Mouse (Mus musculus): ENCODE measurements around the gene Ddx49. TPM values are rescaled to one million over a fixed set of nuclear protein-coding genes. Genes with fewer than 3 reads are reported as not detected.

Ddx49 gene
- total RNA-seq (2021), result 10 to 100 TPM; 36.3 to 49.0 TPM
- long read RNA-seq, transcript Ddx49-201 (13 exons, 2,137 nt), result major isoform, 17 of 20 reads
- long read RNA-seq, partial matches to known transcripts, result 1 of 20 reads
- long read RNA-seq, other reads (novel, unspliced or antisense), result 2 of 20 reads

- DNase-seq (ENCODE audit: low spot score in 2 of 2), result peak; percentile 91 to 98
These were observed at the start of gene Ddx49, which contains the start of gene Cope for GRCm38 (mm10) chr8:70302358-70302890. Gene Ddx49 (minus strand): TSS chr8:70302489. Gene Cope (plus strand): TSS chr8:70302518.

GRCm38 (mm10) chr8:70352000-70352384, 49.7 kb upstream of the Ddx49 start:
- DNase-seq (ENCODE audit: low spot score in 2 of 2), result no peak

GRCm38 (mm10) chr8:70351035-70351999, 49.0 kb upstream of the Ddx49 start:
- DNase-seq (ENCODE audit: low spot score in 2 of 2), result no peak

- DNase-seq (ENCODE audit: low spot score in 2 of 2), result no peak
These were observed 45.7 kb upstream of the Ddx49 start for GRCm38 (mm10) chr8:70347860-70348420.

GRCm38 (mm10) chr8:70347443-70347842, 45.2 kb upstream of the Ddx49 start:
- DNase-seq (ENCODE audit: low spot score in 2 of 2), result no peak

- DNase-seq (ENCODE audit: low spot score in 2 of 2), result no peak
These were observed 42.0 kb upstream of the Ddx49 start for GRCm38 (mm10) chr8:70344279-70344678.

GRCm38 (mm10) chr8:70343696-70344095, 41.4 kb upstream of the Ddx49 start:
- DNase-seq (ENCODE audit: low spot score in 2 of 2), result peak in 1 of 2 experiments; percentile 75

- no peak for DNase-seq (ENCODE audit: low spot score in 2 of 2)
These were observed 40.8 kb upstream of the Ddx49 start for GRCm38 (mm10) chr8:70343076-70343475.

GRCm38 (mm10) chr8:70342007-70342406, 39.7 kb upstream of the Ddx49 start:
- no peak for DNase-seq (ENCODE audit: low spot score in 2 of 2)

- peak in 1 of 2 experiments; percentile 53 for DNase-seq (ENCODE audit: low spot score in 2 of 2)
These were observed 38.4 kb upstream of the Ddx49 start for GRCm38 (mm10) chr8:70340659-70341058.

- DNase-seq (ENCODE audit: low spot score in 2 of 2), result no peak
These were observed 36.6 kb upstream of the Ddx49 start for GRCm38 (mm10) chr8:70338931-70339330.

- DNase-seq (ENCODE audit: low spot score in 2 of 2), result no peak
These were observed 30.6 kb upstream of the Ddx49 start for GRCm38 (mm10) chr8:70332878-70333202.

GRCm38 (mm10) chr8:70332070-70332877, 30.0 kb upstream of the Ddx49 start:
- DNase-seq (ENCODE audit: low spot score in 2 of 2), result peak; percentile 66 to 80

- DNase-seq (ENCODE audit: low spot score in 2 of 2), result no peak
These were observed 29.2 kb upstream of the Ddx49 start for GRCm38 (mm10) chr8:70331526-70331925.

- peak; percentile 59 to 77 for DNase-seq (ENCODE audit: low spot score in 2 of 2)
These were observed 28.6 kb upstream of the Ddx49 start for GRCm38 (mm10) chr8:70330741-70331364.

- DNase-seq (ENCODE audit: low spot score in 2 of 2), result no peak
These were observed 27.8 kb upstream of the Ddx49 start for GRCm38 (mm10) chr8:70329835-70330740.

- no peak for DNase-seq (ENCODE audit: low spot score in 2 of 2)
These were observed 27.0 kb upstream of the Ddx49 start, which contains the start of gene Gdf1 for GRCm38 (mm10) chr8:70329124-70329834. Gene Gdf1 (plus strand): TSS chr8:70329817.

GRCm38 (mm10) chr8:70327512-70327911, 25.2 kb upstream of the Ddx49 start:
- DNase-seq (ENCODE audit: low spot score in 2 of 2), result no peak

- DNase-seq (ENCODE audit: low spot score in 2 of 2), result no peak
These were observed 21.4 kb upstream of the Ddx49 start for GRCm38 (mm10) chr8:70323716-70324115.
